Mouse (Mus musculus) G1E (cell line): ENCODE measurements around the gene Mpi. TPM values are rescaled to one million over a fixed set of nuclear protein-coding genes. Genes with fewer than 3 reads are reported as not detected.

ENCODE experiments used
- ATAC-seq: 2 replicates; pipeline ENCODE4 v1.8.0; 2016; ENCODE audit warnings: mild to moderate bottlenecking; ENCODE audit not compliant: insufficient number of reproducible peaks, poor library complexity, low FRiP score, severe bottlenecking; ENCODE audit errors: extremely low read depth
- DNase-seq: peaks from one replicate; pipeline ENCODE4 v3.0.0; 2012; ENCODE audit warnings: low spot score
- H3K27me3 ChIP-seq: 2 replicates; pipeline ENCODE4 v1.6.1; 2012; ENCODE audit warnings: mild to moderate bottlenecking, low read length, inconsistent platforms; ENCODE audit not compliant: insufficient read depth
- H3K36me3 ChIP-seq: replicated peaks from 2 replicates; pipeline ENCODE3; 2012; ENCODE audit warnings: mild to moderate bottlenecking, inconsistent platforms
- H3K4me1 ChIP-seq: 2 replicates; pipeline ENCODE4 v1.6.1; 2012; ENCODE audit warnings: low read depth, low read length, inconsistent platforms, mixed read lengths; ENCODE audit not compliant: insufficient read depth
- H3K4me3 ChIP-seq: 2 replicates; pipeline ENCODE4 v1.5.1; 2012; ENCODE audit warnings: low read depth, mild to moderate bottlenecking, inconsistent platforms, low read length, moderate library complexity, mixed read lengths
- H3K9me3 ChIP-seq: replicated peaks from 2 replicates; pipeline ENCODE4 v1.6.1; 2012; ENCODE audit warnings: inconsistent platforms
- CTCF ChIP-seq: IDR thresholded peaks from 2 replicates; pipeline ENCODE4 v1.5.1; 2012; ENCODE audit warnings: low read depth, low read length, inconsistent platforms, mixed read lengths
- GATA1 ChIP-seq: IDR thresholded peaks from 2 replicates; pipeline ENCODE4 v1.6.1; 2012; ENCODE audit warnings: borderline replicate concordance, low read length, inconsistent platforms, mixed read lengths
- GATA2 ChIP-seq: IDR thresholded peaks from 2 replicates; pipeline ENCODE4 v1.6.1; 2012; ENCODE audit warnings: low read depth, low read length, inconsistent platforms, borderline replicate concordance
- POLR2AphosphoS5 ChIP-seq: IDR thresholded peaks from 2 replicates; pipeline ENCODE4 v1.6.1; 2012; ENCODE audit warnings: low read depth, low read length, inconsistent platforms; ENCODE audit not compliant: insufficient replicate concordance
- TAL1 ChIP-seq: conservative IDR thresholded peaks from 2 replicates; pipeline ENCODE4 v1.6.1; 2012; ENCODE audit warnings: low read depth, low read length, inconsistent platforms, mixed read lengths
- polyA plus RNA-seq: library from polyadenylated mRNA; stranded (reverse); fragments of >175 nt; gene quantifications from 2 replicates; pipeline ENCODE4 v1.2.3, GENCODE M21; 2012
- total RNA-seq, 2 experiments: library from RNA; stranded (forward) in 1 of 2; stranded (reverse) in 1 of 2; fragments of 200-1000 nt in 1 of 2; fragments of >200 nt in 1 of 2; fragmentation: Nextera tagmentation in 1 of 2; gene quantifications; 2 replicates each; pipeline ENCODE4 v1.2.3; 2014 to 2017

Mpi gene
- total and polyA plus RNA-seq, 3 experiments: 4.4 to 12.5 (median 12.3) TPM

DNA sequence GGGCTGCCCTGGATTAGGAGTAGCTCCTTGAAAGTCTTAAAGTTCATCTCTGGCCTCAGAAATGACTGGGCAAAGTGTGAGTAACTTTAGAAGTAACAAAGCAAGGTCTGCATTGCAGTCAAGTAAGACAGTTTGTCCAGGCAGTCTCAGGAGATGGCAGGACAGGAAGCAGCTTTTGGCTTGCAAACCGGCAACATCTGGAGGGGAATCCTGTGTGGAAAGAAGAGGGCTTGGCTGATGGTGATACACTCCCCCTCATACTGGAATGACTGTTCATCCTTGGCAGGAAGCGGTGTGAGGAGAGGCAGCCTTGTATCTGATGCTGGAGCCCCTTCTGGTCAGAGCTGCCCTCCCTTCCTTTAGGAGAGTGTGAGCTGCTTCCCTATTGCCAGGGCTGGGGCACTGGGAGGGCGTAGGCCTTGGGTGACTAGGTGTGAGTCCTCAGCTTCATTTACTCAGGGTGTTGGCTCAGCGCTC, 10.4 kb upstream of the Mpi start:
- peaks cover 41% of the 10 kb centered on the region for H3K4me1 ChIP-seq
- TF ChIP-seq POLR2AphosphoS5 (no peak), TAL1 (no peak), CTCF (no peak), GATA2 (no peak), GATA1 (no peak)
- no peaks in the 10 kb centered on the region for H3K9me3 ChIP-seq
- H3K36me3 ChIP-seq: peaks cover 46% of the 10 kb centered on the region
- H3K27me3 ChIP-seq: no peaks in the 10 kb centered on the region
- DNase-seq: no peak
- ATAC-seq: no peak
- no peak overlapping the region for H3K4me3 ChIP-seq

DNA sequence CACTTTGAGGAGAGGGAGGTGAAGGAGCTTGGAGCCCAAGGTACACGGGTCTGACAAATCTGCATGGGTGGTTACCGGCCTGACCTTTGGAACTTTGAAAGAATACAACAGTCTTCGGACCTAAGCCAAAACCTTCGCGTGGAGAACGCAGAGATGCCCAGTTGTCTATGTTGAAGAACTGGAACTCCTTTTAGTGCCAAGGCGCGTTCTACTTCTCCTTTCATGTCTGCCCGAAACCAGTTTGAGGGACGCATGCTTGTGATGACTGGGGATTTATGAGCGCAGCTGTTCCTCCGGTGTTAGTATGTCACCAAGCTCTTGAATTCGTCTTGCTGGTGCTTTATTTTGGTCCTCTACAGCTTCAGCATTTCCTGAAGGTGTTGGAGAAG, 9.1 kb upstream of the Mpi start:
- ATAC-seq (no peak), DNase-seq (no peak)
- H3K9me3 ChIP-seq: no peaks in the 10 kb centered on the region
- peaks cover 33% of the 10 kb centered on the region for H3K36me3 ChIP-seq
- H3K4me1 ChIP-seq: peaks cover 37% of the 10 kb centered on the region
- no peak for TF ChIP-seq CTCF
- TF ChIP-seq POLR2AphosphoS5: no peak
- no peak for TF ChIP-seq TAL1
- TF ChIP-seq GATA1: no peak
- TF ChIP-seq GATA2: no peak
- peak overlapping the region; percentile 77 for H3K4me3 ChIP-seq
- no peaks in the 10 kb centered on the region for H3K27me3 ChIP-seq

- ATAC-seq (peak; percentile 92), DNase-seq (peak; percentile 98)
- no peaks in the 10 kb centered on the region for H3K27me3 ChIP-seq
- peak within 1 kb of the TSS; percentile 77 for H3K4me3 ChIP-seq
- H3K36me3 ChIP-seq: peaks cover 28% of the 10 kb centered on the region
- peaks cover 37% of the 10 kb centered on the region for H3K4me1 ChIP-seq
- no peak for TF ChIP-seq GATA2
- no peak for TF ChIP-seq GATA1
- TF ChIP-seq TAL1: no peak
- TF ChIP-seq POLR2AphosphoS5: no peak
- no peak for TF ChIP-seq CTCF
- no peaks in the 10 kb centered on the region for H3K9me3 ChIP-seq
Observed at GRCm38 (mm10) chr9:57560861-57561710, 8.5 kb upstream of the Mpi start, which contains the start of gene Scamp2. Gene Scamp2 (plus strand): TSS chr9:57560943.

- DNase-seq (no peak), ATAC-seq (no peak)
- peak overlapping the region; percentile 77 for H3K4me3 ChIP-seq
- H3K9me3 ChIP-seq: no peaks in the 10 kb centered on the region
- H3K4me1 ChIP-seq: peaks cover 35% of the 10 kb centered on the region
- TF ChIP-seq TAL1: no peak
- TF ChIP-seq GATA1: no peak
- no peak for TF ChIP-seq POLR2AphosphoS5
- TF ChIP-seq GATA2: no peak
- no peak for TF ChIP-seq CTCF
- H3K27me3 ChIP-seq: no peaks in the 10 kb centered on the region
- H3K36me3 ChIP-seq: peaks cover 20% of the 10 kb centered on the region
Observed at GRCm38 (mm10) chr9:57560263-57560662, 7.7 kb upstream of the Mpi start.

- H3K4me1 ChIP-seq: peaks cover 32% of the 10 kb centered on the region
- no peak for ATAC-seq
Observed at GRCm38 (mm10) chr9:57559568-57559967, 7.0 kb upstream of the Mpi start.

DNA sequence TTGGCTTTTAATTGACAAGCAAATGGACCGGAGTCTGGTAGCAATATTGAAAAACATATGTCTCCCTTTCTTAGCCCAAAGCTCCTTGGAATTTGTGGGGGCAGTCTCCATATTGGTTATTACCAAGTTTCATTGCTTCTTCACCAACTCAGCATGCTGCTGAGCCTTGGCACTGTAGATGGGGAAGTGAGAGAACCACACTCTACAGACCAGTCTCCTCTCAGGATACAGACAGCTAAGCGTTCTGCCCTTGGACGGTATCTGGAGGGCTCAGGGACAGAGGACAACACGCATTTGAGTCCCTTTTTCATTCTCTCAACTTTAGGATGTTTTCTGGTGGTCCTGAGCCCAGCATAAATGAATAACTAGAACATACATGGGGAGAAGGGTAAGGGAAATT, 6.1 kb upstream of the Mpi start:
- no peak for ATAC-seq
- H3K27me3 ChIP-seq: no peaks in the 10 kb centered on the region
- H3K9me3 ChIP-seq: no peaks in the 10 kb centered on the region
- TF ChIP-seq POLR2AphosphoS5: no peak
- no peak for TF ChIP-seq GATA1
- no peak for TF ChIP-seq CTCF
- no peak for TF ChIP-seq GATA2
- TF ChIP-seq TAL1: no peak
- no peak overlapping the region for H3K4me3 ChIP-seq
- DNase-seq: no peak
- peaks cover 13% of the 10 kb centered on the region for H3K36me3 ChIP-seq
- peaks cover 38% of the 10 kb centered on the region for H3K4me1 ChIP-seq

More at GRCm38 (mm10) chr9:57559568-57559967, 7.0 kb upstream of the Mpi start:
- Histone ChIP-seq H3K27me3 (no peaks in the 10 kb centered on the region), H3K4me3 (no peak overlapping the region), H3K36me3 (peaks cover 16% of the 10 kb centered on the region), H3K9me3 (no peaks in the 10 kb centered on the region)
- TF ChIP-seq GATA1 (no peak), GATA2 (no peak), TAL1 (no peak), CTCF (no peak), POLR2AphosphoS5 (no peak)
- DNase-seq: no peak
